Mouse (Mus musculus) thymus, adult 2 months (tissue): ENCODE measurements around the gene Runx2.

Source experiments
- CTCF ChIP-seq: fragments of 200-500 bp; IDR thresholded peaks from 2 replicates; pipeline ENCODE4 v1.5.1; 2012; ENCODE audit warnings: mild to moderate bottlenecking, control low read depth, low read length, moderate library complexity, borderline replicate concordance; ENCODE audit not compliant: control insufficient read depth, poor library complexity, insufficient read depth; ENCODE audit errors: extremely low read depth
- POLR2A ChIP-seq: fragments of 200-500 bp; IDR thresholded peaks from 2 replicates; pipeline ENCODE4 v1.6.1; 2012; ENCODE audit warnings: mild to moderate bottlenecking, low read length, control low read depth, moderate library complexity; ENCODE audit not compliant: control insufficient read depth, poor library complexity, insufficient read depth; ENCODE audit errors: extremely low read depth

DNA sequence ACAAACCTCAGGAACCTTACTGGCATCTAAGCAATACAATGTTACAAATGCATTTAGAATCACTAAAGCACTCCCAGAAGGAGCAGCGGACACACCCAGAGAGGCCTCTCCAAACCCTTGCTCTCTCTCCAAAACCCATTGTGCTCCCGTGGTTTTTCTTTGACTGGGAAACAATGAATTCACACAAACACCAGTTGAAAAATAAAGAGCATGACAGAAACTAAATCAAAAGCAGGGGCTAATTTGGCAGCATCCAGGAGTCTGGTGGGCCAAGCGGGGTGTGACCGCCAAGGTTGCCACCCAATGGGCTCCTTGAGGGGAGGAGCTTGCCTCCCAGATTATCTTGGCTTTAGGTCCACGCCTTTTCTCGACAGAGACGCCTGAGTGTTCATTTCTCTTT lies 341.9 kb downstream of the Runx2 start:
- TF ChIP-seq CTCF = no peak
- TF ChIP-seq POLR2A = no peak
